Mouse (Mus musculus) midbrain, embryonic 16.5 days (tissue): ENCODE results near the gene Atn1. TPM values are rescaled to one million over a fixed set of nuclear protein-coding genes. Genes with fewer than 3 reads are reported as not detected.

Source experiments
- ATAC-seq: fragments of 200-750 bp; cut with Nextera tagmentation; 2 replicates; pipeline ENCODE4 v1.8.0; 2017; ENCODE audit warnings: moderate TSS enrichment
- H3K27ac ChIP-seq: fragments of 300-500 bp; sonication (generic); 2 replicates; pipeline ENCODE4 v1.5.1; 2014; ENCODE audit warnings: mild to moderate bottlenecking, low read length, mixed read lengths
- H3K27me3 ChIP-seq: fragments of 300-500 bp; sonication (generic); 2 replicates; pipeline ENCODE4 v1.6.1; 2014; ENCODE audit warnings: low read depth, low read length, mixed read lengths; ENCODE audit not compliant: control insufficient read depth, insufficient read depth
- H3K36me3 ChIP-seq: fragments of 300-500 bp; sonication (generic); 2 replicates; pipeline ENCODE4 v1.6.1; 2014; ENCODE audit warnings: mild to moderate bottlenecking, low read length, moderate library complexity, mixed read lengths; ENCODE audit not compliant: control insufficient read depth, insufficient read depth
- H3K4me1 ChIP-seq: fragments of 300-500 bp; sonication (generic); 2 replicates; pipeline ENCODE4 v1.6.1; 2014; ENCODE audit warnings: mild to moderate bottlenecking, low read length, mixed read lengths; ENCODE audit not compliant: control insufficient read depth, insufficient read depth
- H3K4me2 ChIP-seq: fragments of 300-500 bp; sonication (generic); 2 replicates; pipeline ENCODE4 v1.6.1; 2014; ENCODE audit warnings: mild to moderate bottlenecking, low read length, mixed read lengths
- H3K4me3 ChIP-seq: fragments of 300-500 bp; sonication (generic); 2 replicates; pipeline ENCODE4 v1.5.1; 2014; ENCODE audit warnings: low read depth, mild to moderate bottlenecking, low read length, moderate library complexity, mixed read lengths
- H3K9ac ChIP-seq: fragments of 300-500 bp; sonication (generic); 2 replicates; pipeline ENCODE4 v1.6.1; 2014; ENCODE audit warnings: low read depth, low read length, mixed read lengths
- H3K9me3 ChIP-seq: fragments of 300-500 bp; sonication (generic); replicated peaks from 2 replicates; pipeline ENCODE4 v1.6.1; 2014; ENCODE audit warnings: mild to moderate bottlenecking, low read length, mixed read lengths; ENCODE audit not compliant: control insufficient read depth, poor library complexity, severe bottlenecking
- whole genome bisulfite sequencing: fragments of 180-500 bp; shearing (Covaris S2); extraction: QIAGEN DNeasy Blood & Tissue Kit; methylation state at CpG from one replicate; pipeline ENCODE4 v1.1.7; 2014; 5-methylcytosine and 5-hydroxymethylcytosine counted together
- polyA plus RNA-seq: library from polyadenylated mRNA; unstranded; fragments of >200 nt; fragmentation: Nextera tagmentation; extraction: Ambion mirVana; gene quantifications from 2 replicates; pipeline ENCODE4 v1.2.1, GENCODE M21; 2015

The Atn1 gene
- polyA plus RNA-seq, 1 experiment from 2014 or later = 28.9 TPM

GRCm38 (mm10) chr6:124739231-124739796, 17.0 kb downstream of the Atn1 start:
- no peak for ATAC-seq
- 85% methylated on average over 10 of the region's 10 CpGs for WGBS
- Histone ChIP-seq H3K4me3 (no peak overlapping the region; the same call in 1 of the 2 replicates), H3K36me3 (peaks cover 17% of the 10 kb centered on the region), H3K9me3 (no peaks in the 10 kb centered on the region), H3K4me2 (peak overlapping the region; percentile 79; the same call in 1 of the 2 replicates), H3K9ac (no peak overlapping the region), H3K27ac (peak overlapping the region; percentile 94), H3K27me3 (no peaks in the 10 kb centered on the region), H3K4me1 (peaks cover 25% of the 10 kb centered on the region)

DNA sequence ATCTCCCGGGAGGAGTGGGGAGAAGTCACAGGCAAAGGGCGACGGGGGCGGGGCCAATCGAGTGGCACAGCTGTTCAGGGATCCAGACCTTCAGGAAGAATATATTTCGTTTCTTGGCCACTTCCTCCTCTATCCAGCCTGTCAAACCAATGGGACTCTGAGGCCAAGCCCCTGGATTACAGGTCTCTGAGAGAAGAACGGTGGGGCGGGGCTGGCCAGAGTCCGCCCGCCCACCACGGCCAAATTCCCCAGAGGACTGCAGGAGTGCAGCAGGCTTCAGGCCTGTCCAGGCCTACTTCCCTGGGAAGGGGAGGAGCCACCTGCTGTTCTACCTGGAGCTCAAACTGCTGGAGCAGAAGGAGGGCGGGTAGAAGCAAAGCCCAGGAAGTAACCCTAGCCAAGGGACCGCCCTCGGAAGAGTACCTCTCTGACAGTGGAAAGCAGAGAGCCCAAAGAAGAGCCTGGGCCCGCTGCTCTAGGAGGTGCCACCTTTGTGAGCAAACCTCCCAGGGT, 17.8 kb downstream of the Atn1 start, which contains the start of gene Ptpn6:
Ptpn6 (minus strand) TSS at position 204 of the 513 bp plus-strand sequence.
- H3K9me3 ChIP-seq = no peaks in the 10 kb centered on the region
- H3K4me1 ChIP-seq = peaks cover 25% of the 10 kb centered on the region
- 17% methylated on average over 15 of the region's 15 CpGs for WGBS
- no peak within 1 kb of the TSS for H3K4me3 ChIP-seq
- no peak for ATAC-seq
- H3K36me3 ChIP-seq = peaks cover 12% of the 10 kb centered on the region
- H3K27me3 ChIP-seq = no peaks in the 10 kb centered on the region
- 0 out of 2 replicates have a peak within 1 kb of the TSS, but pooled peaks have one; percentile 25 for H3K9ac ChIP-seq
- no peak within 1 kb of the TSS for H3K4me2 ChIP-seq
- peak within 1 kb of the TSS; percentile 94; the same call in 1 of the 2 replicates for H3K27ac ChIP-seq

GRCm38 (mm10) chr6:124737040-124737439, 19.3 kb downstream of the Atn1 start:
- 93% methylated on average over 11 of the region's 11 CpGs for WGBS
- no peak overlapping the region for H3K4me3 ChIP-seq

DNA sequence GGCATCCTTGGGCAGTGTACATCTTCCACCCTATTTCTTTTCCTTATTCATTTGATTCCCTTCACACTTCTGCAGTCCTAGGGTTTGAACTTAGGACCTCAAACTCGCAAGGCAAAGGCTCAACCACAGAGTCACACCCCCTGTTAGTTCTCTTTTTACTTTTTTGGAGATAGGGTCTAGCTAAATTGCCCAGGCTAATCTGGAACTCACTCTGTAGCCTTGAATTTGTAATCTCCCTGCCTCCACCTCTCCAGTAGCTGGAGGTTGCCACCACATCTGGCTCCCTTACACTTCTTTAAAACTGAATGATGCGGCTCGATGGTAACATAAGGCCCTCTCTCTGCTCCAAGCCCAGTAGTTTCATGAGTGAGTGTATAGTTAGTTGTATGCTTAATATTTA, 21.9 kb downstream of the Atn1 start:
- H3K4me3 ChIP-seq = no peak overlapping the region

More at GRCm38 (mm10) chr6:124737040-124737439, 19.3 kb downstream of the Atn1 start:
- Histone ChIP-seq H3K27me3 (no peaks in the 10 kb centered on the region), H3K27ac (no peak overlapping the region), H3K4me2 (no peak overlapping the region), H3K36me3 (no peaks in the 10 kb centered on the region), H3K4me1 (peaks cover 24% of the 10 kb centered on the region), H3K9ac (no peak overlapping the region), H3K9me3 (no peaks in the 10 kb centered on the region)
- no peak for ATAC-seq

GRCm38 (mm10) chr6:124732476-124733370, 23.6 kb downstream of the Atn1 start:
- Histone ChIP-seq H3K36me3 (no peaks in the 10 kb centered on the region), H3K4me3 (no peak overlapping the region), H3K4me1 (no peaks in the 10 kb centered on the region), H3K27ac (no peak overlapping the region), H3K27me3 (no peaks in the 10 kb centered on the region), H3K9me3 (no peaks in the 10 kb centered on the region), H3K9ac (no peak overlapping the region), H3K4me2 (no peak overlapping the region)
- no peak for ATAC-seq
- WGBS = 59% methylated on average over 18 of the region's 19 CpGs

More for the DNA sequence above, 21.9 kb downstream of the Atn1 start:
- Histone ChIP-seq H3K36me3 (no peaks in the 10 kb centered on the region), H3K27me3 (no peaks in the 10 kb centered on the region), H3K4me1 (peaks cover 10% of the 10 kb centered on the region), H3K9me3 (no peaks in the 10 kb centered on the region), H3K4me2 (no peak overlapping the region), H3K27ac (no peak overlapping the region), H3K9ac (no peak overlapping the region)
- 88% methylated on average over 3 of the region's 3 CpGs for WGBS
- ATAC-seq = no peak

DNA sequence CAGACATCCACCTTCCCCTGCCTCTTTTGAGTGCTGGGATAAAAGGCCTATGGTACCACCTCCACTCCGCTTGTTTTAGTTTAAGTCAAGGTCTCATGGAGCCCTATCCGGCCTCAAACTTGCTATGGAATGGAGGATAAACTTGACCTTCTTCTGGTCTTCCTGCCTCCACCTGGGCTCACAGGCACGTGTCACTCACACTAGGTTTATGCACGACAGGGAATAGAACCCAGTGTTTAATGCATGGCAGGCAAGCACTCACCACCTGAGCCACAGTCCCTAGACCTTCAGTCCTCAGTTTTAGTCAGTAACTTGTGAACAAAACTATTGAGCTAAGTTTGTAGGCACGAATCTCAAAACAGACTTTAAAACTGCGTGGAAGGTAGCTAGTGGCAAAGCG, 25.3 kb downstream of the Atn1 start:
- no peaks in the 10 kb centered on the region for H3K27me3 ChIP-seq
- no peaks in the 10 kb centered on the region for H3K4me1 ChIP-seq
- H3K27ac ChIP-seq = no peak overlapping the region
- no peak overlapping the region for H3K4me2 ChIP-seq
- no peak overlapping the region for H3K4me3 ChIP-seq
- no peaks in the 10 kb centered on the region for H3K36me3 ChIP-seq
- no peaks in the 10 kb centered on the region for H3K9me3 ChIP-seq
- no peak for ATAC-seq
- 87% methylated on average over 7 of the region's 7 CpGs for WGBS
- H3K9ac ChIP-seq = no peak overlapping the region

DNA sequence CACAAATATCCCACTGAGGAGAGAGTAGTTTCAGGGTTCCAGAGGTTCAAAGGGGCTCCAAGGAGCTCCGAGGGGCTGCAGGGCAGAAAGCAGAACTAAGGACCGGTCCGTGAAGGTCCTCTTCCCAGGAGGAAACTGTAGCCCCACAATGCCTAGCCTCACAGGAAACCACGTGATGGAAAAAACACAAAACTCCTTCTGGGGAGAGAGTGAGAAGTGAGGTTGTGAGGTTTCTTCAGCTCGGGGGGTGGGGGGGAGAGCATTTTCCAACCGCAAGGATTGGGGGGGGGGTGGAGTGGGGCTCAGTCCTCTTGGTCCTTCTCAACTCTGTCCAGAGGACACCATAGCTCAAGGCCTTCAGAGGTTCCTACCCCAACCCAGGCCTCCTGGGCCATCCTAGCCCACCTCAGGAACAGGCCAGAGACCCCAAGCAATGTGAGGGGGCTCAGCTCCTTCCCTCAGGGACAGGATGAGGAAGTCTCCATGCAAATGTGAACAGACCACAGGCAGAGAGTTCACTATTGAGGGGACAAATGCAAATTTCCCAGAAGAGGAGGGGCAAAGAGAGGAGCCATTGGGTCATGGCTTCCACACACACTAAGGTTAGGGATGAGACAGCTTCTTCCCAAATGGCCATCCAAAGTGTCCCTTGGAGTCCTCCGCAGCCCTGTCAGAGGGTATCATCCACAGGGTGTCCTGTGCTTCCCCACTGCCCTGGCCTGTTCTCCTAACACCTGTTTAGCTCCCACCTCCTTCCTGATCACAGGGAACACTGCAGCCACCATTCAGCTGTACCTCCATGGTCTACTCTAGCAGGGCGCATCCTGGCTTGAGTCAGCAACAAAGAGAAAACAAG, 26.2 kb downstream of the Atn1 start:
- Histone ChIP-seq H3K36me3 (no peaks in the 10 kb centered on the region), H3K4me1 (no peaks in the 10 kb centered on the region), H3K4me3 (no peak overlapping the region), H3K27me3 (no peaks in the 10 kb centered on the region), H3K9me3 (no peaks in the 10 kb centered on the region), H3K4me2 (no peak overlapping the region), H3K9ac (no peak overlapping the region), H3K27ac (no peak overlapping the region)
- ATAC-seq = no peak
- WGBS = 89% methylated on average over 8 of the region's 8 CpGs

- no peaks in the 10 kb centered on the region for H3K27me3 ChIP-seq
- no peak overlapping the region for H3K4me2 ChIP-seq
- no peaks in the 10 kb centered on the region for H3K4me1 ChIP-seq
- no peaks in the 10 kb centered on the region for H3K36me3 ChIP-seq
- H3K9ac ChIP-seq = no peak overlapping the region
- no peak for ATAC-seq
- 89% methylated on average over 10 of the region's 10 CpGs for whole genome bisulfite sequencing
- H3K9me3 ChIP-seq = no peaks in the 10 kb centered on the region
- H3K27ac ChIP-seq = no peak overlapping the region
- no peak overlapping the region for H3K4me3 ChIP-seq
Measured at GRCm38 (mm10) chr6:124728621-124729020, 27.7 kb downstream of the Atn1 start.
